Mouse (Mus musculus): ENCODE data around the gene Zfp598.
"Not testable (repeated sequence)": the region's sequence is repeated elsewhere in the genome, so short reads cannot be mapped to it uniquely, and the experiment has no call there.

Zfp598 gene

GRCm38 (mm10) chr17:24687599-24687998 lies 18.1 kb downstream of the Zfp598 start:
- DNase-seq (ENCODE audit: low spot score in 2 of 2), result no peak

- no peak for DNase-seq (ENCODE audit: low spot score in 2 of 2)
Observed at GRCm38 (mm10) chr17:24689251-24690081, 20.0 kb downstream of the Zfp598 start, which contains the start of gene Syngr3. Gene Syngr3 (minus strand): TSS chr17:24689955.

- no peak for DNase-seq (ENCODE audit: low spot score in 2 of 2)
Observed at GRCm38 (mm10) chr17:24692385-24692784, 22.9 kb downstream of the Zfp598 start.

- DNase-seq (ENCODE audit: low spot score in 2 of 2), result peak in 1 of 2 experiments; percentile 44
Observed at GRCm38 (mm10) chr17:24695326-24696010, 26.0 kb downstream of the Zfp598 start.

GRCm38 (mm10) chr17:24696011-24696697 lies 26.7 kb downstream of the Zfp598 start, which contains the start of the genes Gfer and Noxo1:
Gene Gfer (minus strand): TSS chr17:24696156.
Gene Noxo1 (plus strand): TSS chr17:24696234.
- DNase-seq (ENCODE audit: low spot score in 2 of 2), result peak; percentile 78 to 85

- DNase-seq (ENCODE audit: low spot score in 2 of 2), result no peak
Observed at GRCm38 (mm10) chr17:24697985-24698384, 28.5 kb downstream of the Zfp598 start.

- no peak for DNase-seq (ENCODE audit: low spot score in 2 of 2)
Observed at GRCm38 (mm10) chr17:24698715-24699114, 29.2 kb downstream of the Zfp598 start.

- no peak for DNase-seq (ENCODE audit: low spot score in 2 of 2)
Observed at GRCm38 (mm10) chr17:24699473-24699872, 30.0 kb downstream of the Zfp598 start.

- no peak for DNase-seq (ENCODE audit: low spot score in 2 of 2)
Observed at GRCm38 (mm10) chr17:24701251-24701650, 31.8 kb downstream of the Zfp598 start.

- DNase-seq (ENCODE audit: low spot score in 2 of 2), result no peak
Observed at GRCm38 (mm10) chr17:24705821-24706220, 36.3 kb downstream of the Zfp598 start.

GRCm38 (mm10) chr17:24706982-24707800 lies 37.7 kb downstream of the Zfp598 start, which contains the start of gene Tbl3:
Gene Tbl3 (minus strand): TSS chr17:24707660.
- peak; percentile 84 to 89 for DNase-seq (ENCODE audit: low spot score in 2 of 2)

- DNase-seq (ENCODE audit: low spot score in 2 of 2), result no peak
Observed at GRCm38 (mm10) chr17:24707801-24708425, 38.4 kb downstream of the Zfp598 start.

GRCm38 (mm10) chr17:24708646-24709045 lies 39.2 kb downstream of the Zfp598 start:
- no peak for DNase-seq (ENCODE audit: low spot score in 2 of 2)

GRCm38 (mm10) chr17:24715556-24715955 lies 46.1 kb downstream of the Zfp598 start:
- DNase-seq (ENCODE audit: low spot score in 2 of 2), result no peak

- no peak for DNase-seq (ENCODE audit: low spot score in 2 of 2)
Observed at GRCm38 (mm10) chr17:24716166-24716682, 46.7 kb downstream of the Zfp598 start.

GRCm38 (mm10) chr17:24717943-24718342 lies 48.5 kb downstream of the Zfp598 start, which contains the start of the genes Rnf151 and Rps2:
Gene Rnf151 (minus strand): TSS chr17:24718063.
Gene Rps2 (plus strand): TSS chr17:24718116.
- no peak for DNase-seq (ENCODE audit: low spot score in 2 of 2)

- DNase-seq (ENCODE audit: low spot score in 2 of 2), result not testable (repeated sequence)
Observed at GRCm38 (mm10) chr17:24718938-24719337, 49.5 kb downstream of the Zfp598 start.

- DNase-seq (ENCODE audit: low spot score in 2 of 2), result peak; percentile 89 to 97
Observed at GRCm38 (mm10) chr17:24719494-24720222, 50.2 kb downstream of the Zfp598 start.

GRCm38 (mm10) chr17:24720616-24721015 lies 51.1 kb downstream of the Zfp598 start:
- DNase-seq (ENCODE audit: low spot score in 2 of 2), result not testable (repeated sequence)
